Mouse (Mus musculus) embryonic facial prominence, embryonic 11.5 days (tissue): ENCODE data around the gene Thap11. TPM values are rescaled to one million over a fixed set of nuclear protein-coding genes. Genes with fewer than 3 reads are reported as not detected.
"Not testable (repeated sequence)": the region's sequence is repeated elsewhere in the genome, so short reads cannot be mapped to it uniquely, and the experiment has no call there.

Experiments
- ATAC-seq: fragments of 200-750 bp; cut with Nextera tagmentation; replicated peaks from 2 replicates; pipeline ENCODE4 v1.8.0; 2017; ENCODE audit warnings: low read depth; ENCODE audit not compliant: insufficient number of reproducible peaks, low FRiP score, low TSS enrichment
- DNase-seq: peaks from one replicate; pipeline ENCODE4 v3.0.0-alpha.2; 2015; ENCODE audit warnings: low spot score
- H3K27ac ChIP-seq: fragments of 300-500 bp; sonication (generic); replicated peaks from 2 replicates; pipeline ENCODE4 v1.5.1; 2014; ENCODE audit warnings: mild to moderate bottlenecking, low read depth, low read length, control low read depth
- H3K27me3 ChIP-seq: fragments of 300-500 bp; sonication (generic); 2 replicates; pipeline ENCODE4 v1.6.1; 2014; ENCODE audit warnings: mild to moderate bottlenecking, low read length, moderate library complexity, mixed read lengths; ENCODE audit not compliant: control insufficient read depth, insufficient read depth
- H3K36me3 ChIP-seq: fragments of 300-500 bp; sonication (generic); replicated peaks from 2 replicates; pipeline ENCODE4 v1.6.1; 2014; ENCODE audit warnings: low read depth, mild to moderate bottlenecking, low read length, moderate library complexity, mixed read lengths; ENCODE audit not compliant: control insufficient read depth, insufficient read depth
- H3K4me1 ChIP-seq: fragments of 300-500 bp; sonication (generic); 2 replicates; pipeline ENCODE4 v1.6.1; 2014; ENCODE audit warnings: low read length, mixed read lengths; ENCODE audit not compliant: control insufficient read depth, insufficient read depth
- H3K4me2 ChIP-seq: fragments of 300-500 bp; sonication (generic); 2 replicates; pipeline ENCODE4 v1.6.1; 2014; ENCODE audit warnings: low read depth, mild to moderate bottlenecking, control low read depth, low read length, moderate library complexity
- H3K4me3 ChIP-seq: fragments of 300-500 bp; sonication (generic); 2 replicates; pipeline ENCODE4 v1.5.1; 2014; ENCODE audit warnings: low read depth, low read length, control low read depth
- H3K9ac ChIP-seq: fragments of 300-500 bp; sonication (generic); replicated peaks from 2 replicates; pipeline ENCODE4 v1.6.1; 2014; ENCODE audit warnings: mild to moderate bottlenecking, control low read depth, low read length
- H3K9me3 ChIP-seq: fragments of 300-500 bp; sonication (generic); replicated peaks from 2 replicates; pipeline ENCODE4 v1.6.1; 2016; ENCODE audit warnings: mild to moderate bottlenecking, low read length, inconsistent platforms, mixed read lengths; ENCODE audit not compliant: control insufficient read depth
- WGBS: fragments of 180-500 bp; shearing (Covaris S2); extraction: QIAGEN DNeasy Blood & Tissue Kit; methylation state at CpG from one replicate; pipeline ENCODE4 v1.1.7; 2014; 5-methylcytosine and 5-hydroxymethylcytosine counted together
- polyA plus RNA-seq: library from polyadenylated mRNA; unstranded; fragments of >200 nt; fragmentation: Nextera tagmentation; extraction: Ambion mirVana; gene quantifications from 2 replicates; pipeline ENCODE4 v1.2.1, GENCODE M21; 2014

Gene Thap11
- polyA plus RNA-seq, 1 experiment from 2014 or later: 67.7 TPM

- no peaks in the 10 kb centered on the region for H3K9me3 ChIP-seq
- no peaks in the 10 kb centered on the region for H3K27me3 ChIP-seq
- ATAC-seq (no peak), DNase-seq (no peak)
- H3K27ac ChIP-seq: no peak overlapping the region
- no peak overlapping the region for H3K9ac ChIP-seq
- H3K4me3 ChIP-seq: no peak overlapping the region
- H3K4me2 ChIP-seq: no peak overlapping the region
- no peaks in the 10 kb centered on the region for H3K36me3 ChIP-seq
- WGBS: 93% methylated on average over 5 of the region's 5 CpGs
- H3K4me1 ChIP-seq: no peaks in the 10 kb centered on the region
Measured at GRCm38 (mm10) chr8:105812511-105812910, 42.4 kb upstream of the Thap11 start.

GRCm38 (mm10) chr8:105813241-105813640 is 41.7 kb upstream of the Thap11 start:
- no peak for ATAC-seq
- 94% methylated on average over 6 of the region's 6 CpGs for WGBS
- no peak overlapping the region for H3K4me2 ChIP-seq
- H3K4me1 ChIP-seq: no peaks in the 10 kb centered on the region
- no peaks in the 10 kb centered on the region for H3K27me3 ChIP-seq
- H3K27ac ChIP-seq: no peak overlapping the region
- no peaks in the 10 kb centered on the region for H3K9me3 ChIP-seq
- no peaks in the 10 kb centered on the region for H3K36me3 ChIP-seq
- no peak overlapping the region for H3K4me3 ChIP-seq
- H3K9ac ChIP-seq: no peak overlapping the region
- no peak for DNase-seq

- Histone ChIP-seq H3K9me3 (no peaks in the 10 kb centered on the region), H3K4me1 (no peaks in the 10 kb centered on the region), H3K27ac (no peak overlapping the region), H3K27me3 (no peaks in the 10 kb centered on the region), H3K4me2 (no peak overlapping the region), H3K4me3 (no peak overlapping the region), H3K9ac (no peak overlapping the region), H3K36me3 (peaks cover 3% of the 10 kb centered on the region)
- DNase-seq (no peak), ATAC-seq (no peak)
- 92% methylated on average over 3 of the region's 3 CpGs for WGBS
Measured at GRCm38 (mm10) chr8:105819659-105820058, 35.3 kb upstream of the Thap11 start.

- Histone ChIP-seq H3K36me3 (peaks cover 3% of the 10 kb centered on the region), H3K27me3 (no peaks in the 10 kb centered on the region), H3K4me1 (no peaks in the 10 kb centered on the region), H3K4me2 (no peak overlapping the region), H3K4me3 (no peak overlapping the region), H3K27ac (no peak overlapping the region), H3K9ac (no peak overlapping the region), H3K9me3 (no peaks in the 10 kb centered on the region)
- 100% methylated on average over 1 of the region's 1 CpGs for WGBS
- peak; percentile 70 for ATAC-seq
- no peak for DNase-seq
Measured at GRCm38 (mm10) chr8:105820925-105821324, 34.0 kb upstream of the Thap11 start.

GRCm38 (mm10) chr8:105825506-105825905 is 29.4 kb upstream of the Thap11 start:
- Histone ChIP-seq H3K9me3 (no peaks in the 10 kb centered on the region), H3K27ac (no peak overlapping the region), H3K4me2 (peak overlapping the region; percentile 78; the same call in 1 of the 2 replicates), H3K36me3 (peaks cover 3% of the 10 kb centered on the region), H3K27me3 (no peaks in the 10 kb centered on the region), H3K9ac (no peak overlapping the region), H3K4me3 (no peak overlapping the region; the same call in 1 of the 2 replicates), H3K4me1 (no peaks in the 10 kb centered on the region)
- no peak for DNase-seq
- no peak for ATAC-seq
- 82% methylated on average over 4 of the region's 4 CpGs for WGBS

- H3K9ac ChIP-seq: peak overlapping the region; percentile 85
- H3K4me2 ChIP-seq: peak overlapping the region; percentile 78
- H3K4me1 ChIP-seq: no peaks in the 10 kb centered on the region
- no peak for DNase-seq
- no peak for ATAC-seq
- no peaks in the 10 kb centered on the region for H3K27me3 ChIP-seq
- peaks cover 3% of the 10 kb centered on the region for H3K36me3 ChIP-seq
- peak overlapping the region; percentile 86 for H3K4me3 ChIP-seq
- no peak overlapping the region for H3K27ac ChIP-seq
- WGBS: 10% methylated on average over 4 of the region's 4 CpGs
- H3K9me3 ChIP-seq: no peaks in the 10 kb centered on the region
Measured at GRCm38 (mm10) chr8:105826379-105826778, 28.6 kb upstream of the Thap11 start.

GRCm38 (mm10) chr8:105826861-105827848 is 27.8 kb upstream of the Thap11 start, which contains the start of the genes Ranbp10 and Tsnaxip1:
Gene Ranbp10 (minus strand): TSS chr8:105827350.
Gene Tsnaxip1 (plus strand): TSS chr8:105827731.
- peak; percentile 99 for ATAC-seq
- Histone ChIP-seq H3K27me3 (no peaks in the 10 kb centered on the region), H3K4me1 (no peaks in the 10 kb centered on the region), H3K9me3 (no peaks in the 10 kb centered on the region), H3K36me3 (peaks cover 2% of the 10 kb centered on the region), H3K27ac (0 out of 2 replicates have a peak within 1 kb of the TSS, but pooled peaks have one; percentile 36), H3K4me3 (peak within 1 kb of the TSS; percentile 86), H3K9ac (peak within 1 kb of the TSS; percentile 85), H3K4me2 (peak within 1 kb of the TSS; percentile 78)
- peak; percentile 99 for DNase-seq
- under 1% methylated on average over 52 of the region's 52 CpGs for WGBS

GRCm38 (mm10) chr8:105833740-105834139 is 21.2 kb upstream of the Thap11 start:
- not testable (repeated sequence) for H3K36me3 ChIP-seq, H3K4me1 ChIP-seq, H3K9me3 ChIP-seq, ATAC-seq, H3K27ac ChIP-seq, DNase-seq, H3K4me2 ChIP-seq, H3K4me3 ChIP-seq, H3K9ac ChIP-seq, H3K27me3 ChIP-seq
- WGBS: 78% methylated on average over 2 of the region's 2 CpGs
